Mouse (Mus musculus) liver (tissue): Measurements from ENCODE around the gene Morc3.
A peak's percentile ranks its signal among the peaks of the same experiment; 100 is the strongest.
"Not testable (repeated sequence)": the region's sequence is repeated elsewhere in the genome, so short reads cannot be mapped to it uniquely, and the experiment has no call there.

Experiments
- DNase-seq: peaks from one replicate; pipeline ENCODE4 v3.0.0-alpha.2; 2020; ENCODE audit warnings: mixed read lengths

The Morc3 gene

DNA sequence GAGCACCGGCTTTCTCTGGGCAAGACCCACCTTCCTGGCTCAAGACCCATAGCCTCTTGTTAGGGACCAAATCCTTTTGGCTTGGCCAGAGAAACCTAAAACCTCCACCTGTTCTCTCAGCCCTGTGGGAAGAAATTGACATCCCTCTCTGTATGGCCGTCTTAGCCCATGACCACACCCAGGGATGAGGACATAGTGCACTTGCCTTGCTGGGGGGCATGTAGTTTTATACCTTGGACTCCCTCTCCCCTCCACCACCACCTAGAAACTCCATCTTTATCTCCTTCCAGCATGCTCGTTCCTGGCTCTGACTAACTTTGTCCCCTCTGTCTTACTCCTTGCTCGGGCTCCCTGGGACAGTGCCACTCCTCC lies 12.6 kb upstream of the Morc3 start:
- DNase-seq, result no peak

DNA sequence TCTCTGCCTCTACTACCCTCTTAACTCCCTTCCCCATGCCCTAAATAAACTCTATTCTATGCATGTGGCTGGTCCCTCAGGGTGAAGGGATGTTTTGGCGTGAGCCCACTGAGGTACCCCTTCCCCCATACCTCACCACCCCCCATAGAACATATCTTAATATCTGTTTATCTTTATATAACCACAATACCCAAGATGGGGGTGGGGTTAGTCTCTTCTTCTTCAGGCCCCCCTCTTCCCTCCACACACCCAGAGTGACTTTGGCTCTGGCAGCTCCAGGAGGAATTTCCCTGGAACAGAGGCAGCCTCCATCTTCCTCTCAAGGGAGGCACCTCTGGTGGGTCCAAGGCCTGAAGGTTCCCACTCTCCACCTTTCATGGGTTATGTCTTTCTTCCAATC lies 11.9 kb upstream of the Morc3 start:
- DNase-seq, result no peak

DNA sequence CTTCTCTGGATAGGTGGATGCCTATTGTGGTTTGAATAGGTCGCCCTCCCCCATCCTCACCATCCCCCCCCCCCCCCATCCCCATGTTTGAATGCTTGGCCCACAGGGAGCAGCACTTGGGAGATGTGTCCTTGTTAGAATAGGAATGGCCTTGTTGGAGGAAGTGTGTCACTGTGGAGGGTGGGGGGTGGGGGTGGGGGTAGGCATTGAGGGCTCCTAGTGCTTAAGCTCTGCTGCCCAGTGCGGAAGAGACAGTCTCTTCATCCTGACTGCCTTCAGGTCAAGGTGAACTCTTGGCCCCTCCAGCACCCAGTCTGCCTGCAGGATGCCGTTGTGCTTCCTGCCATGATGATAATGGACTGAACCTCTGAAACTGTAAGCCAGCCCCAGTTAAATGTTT lies 10.2 kb upstream of the Morc3 start:
- no peak for DNase-seq

DNA sequence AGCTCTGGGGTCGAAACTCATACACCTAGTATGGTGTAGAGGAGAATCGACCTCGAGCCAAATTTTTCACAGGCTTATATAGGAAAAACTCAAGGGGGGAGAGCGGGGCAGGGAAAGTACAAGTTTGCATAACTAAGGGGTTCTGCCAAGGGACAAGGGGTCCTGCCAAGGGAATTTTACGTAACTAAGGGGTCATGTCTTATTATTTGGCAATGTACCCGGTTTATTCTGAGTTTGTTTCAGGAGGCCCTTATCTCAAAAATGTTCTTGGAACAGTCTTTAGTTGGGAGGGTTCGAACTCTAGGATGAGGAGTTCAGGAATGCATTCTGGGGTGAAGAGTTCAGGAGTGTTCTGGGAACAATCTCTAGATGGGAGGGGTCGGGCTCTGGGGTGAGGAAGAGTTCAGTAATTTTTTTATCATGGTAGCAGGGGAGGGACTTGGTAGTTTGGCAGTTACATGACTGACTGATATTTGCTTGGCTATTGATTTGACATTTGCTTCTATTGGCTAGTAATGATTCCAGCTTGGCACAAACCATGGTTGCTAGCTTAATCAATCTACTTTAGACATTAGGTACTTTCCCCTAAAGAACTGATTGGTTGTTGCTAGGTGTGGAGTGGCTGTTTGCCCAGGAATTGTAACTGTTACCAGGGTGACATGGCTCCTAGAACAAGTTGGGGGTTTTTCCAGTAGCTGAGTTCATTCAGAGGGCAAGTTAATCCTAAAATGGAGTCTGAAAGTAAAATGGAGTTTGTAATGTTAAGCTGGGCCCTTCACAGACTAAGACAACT lies 9.3 kb upstream of the Morc3 start:
- not testable (repeated sequence) for DNase-seq

DNA sequence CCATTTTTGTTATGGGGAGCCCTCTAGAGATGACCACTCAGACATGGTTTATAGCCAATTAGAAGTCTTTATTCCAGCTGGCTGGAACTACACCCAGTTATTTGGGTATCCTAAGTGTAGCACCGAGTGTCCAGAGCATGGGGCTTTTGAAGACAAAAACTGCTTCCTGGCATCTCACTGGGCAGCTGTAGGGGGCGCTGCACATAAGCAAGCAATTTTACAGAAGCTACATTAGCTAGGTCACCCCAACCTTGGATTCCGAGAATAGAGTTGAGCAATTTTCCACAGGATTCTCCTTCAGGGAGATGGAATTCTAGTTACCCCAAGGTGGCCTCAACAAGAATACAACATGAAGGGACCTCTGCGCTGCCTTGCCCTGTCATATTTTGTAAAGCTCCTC lies 7.1 kb upstream of the Morc3 start:
- DNase-seq, result no peak

DNA sequence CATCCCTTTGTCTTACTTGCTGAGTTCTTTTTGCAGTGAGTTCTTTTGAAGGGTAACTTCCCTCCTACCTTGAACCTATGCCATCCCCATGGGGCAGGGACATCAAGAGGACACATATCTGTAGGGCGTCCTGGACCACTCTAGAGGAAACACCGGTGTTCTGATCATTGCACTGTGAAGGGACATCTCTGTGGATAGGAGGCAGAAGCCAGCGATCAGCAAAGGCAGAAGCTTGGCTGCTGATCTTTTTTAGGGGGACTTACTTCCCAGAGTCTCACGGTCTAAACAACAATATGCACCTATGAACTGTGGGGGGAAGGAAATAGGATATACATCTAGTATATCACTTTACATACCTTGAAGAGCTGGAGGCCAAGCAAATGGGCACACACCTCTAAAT lies 6.5 kb upstream of the Morc3 start:
- no peak for DNase-seq

DNA sequence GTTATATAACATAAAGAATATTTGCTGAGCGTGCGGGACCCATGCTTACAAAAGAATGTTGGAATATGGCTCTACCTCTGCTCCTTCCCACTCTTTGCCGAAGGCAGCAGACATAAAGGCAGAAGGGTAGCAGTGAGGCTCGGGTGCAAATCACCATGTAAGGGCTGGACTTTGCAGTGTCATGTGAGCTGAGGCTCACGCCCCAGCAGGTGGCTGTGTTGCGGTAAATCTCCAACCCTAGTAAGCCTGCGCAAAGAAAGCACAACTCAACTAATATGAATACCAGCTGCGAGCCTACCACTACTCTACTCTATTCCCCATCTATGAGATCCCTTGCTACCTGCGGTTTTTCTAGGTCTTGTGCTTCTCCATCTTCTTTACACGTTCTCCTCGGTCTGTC lies 5.9 kb upstream of the Morc3 start:
- no peak for DNase-seq

DNA sequence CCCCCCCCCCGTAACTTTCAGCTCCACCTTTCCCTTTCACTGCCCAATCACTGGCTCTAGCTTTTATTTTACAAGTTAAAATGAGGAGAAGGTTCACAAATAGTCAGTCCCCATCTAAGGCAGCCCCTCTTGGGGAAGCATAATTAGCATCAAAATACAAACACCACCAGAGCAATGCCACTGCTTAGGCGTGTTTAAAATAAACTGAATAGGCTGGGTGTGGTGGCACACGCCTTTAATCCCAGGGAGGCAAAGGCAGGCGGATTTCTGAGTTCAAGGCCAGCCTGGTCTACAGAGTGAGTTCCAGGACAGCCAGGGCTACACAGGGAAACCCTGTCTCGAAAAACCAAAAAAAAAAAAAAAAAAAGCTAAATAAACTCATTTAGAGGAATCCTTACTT lies 5.4 kb upstream of the Morc3 start:
- DNase-seq, result not testable (repeated sequence)

DNA sequence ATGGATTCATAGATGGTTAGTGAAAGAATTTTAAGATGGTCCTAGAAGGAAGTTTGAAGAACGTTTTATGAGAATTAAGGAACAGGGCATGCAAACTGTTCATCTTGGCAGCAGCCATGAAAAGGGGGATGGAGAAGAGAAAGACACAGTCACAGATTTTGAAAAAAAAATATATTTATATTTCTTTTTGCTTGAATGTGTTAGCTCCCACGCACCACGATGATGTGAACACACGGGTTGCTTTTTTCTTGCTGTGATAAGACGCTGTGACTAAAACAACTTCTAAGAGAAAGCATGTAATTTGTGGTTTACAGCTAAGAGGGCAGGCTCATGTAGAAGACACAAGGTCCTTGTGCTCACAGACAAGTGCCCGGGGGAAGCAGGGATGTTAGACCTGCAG lies 5.0 kb upstream of the Morc3 start:
- DNase-seq, result no peak

DNA sequence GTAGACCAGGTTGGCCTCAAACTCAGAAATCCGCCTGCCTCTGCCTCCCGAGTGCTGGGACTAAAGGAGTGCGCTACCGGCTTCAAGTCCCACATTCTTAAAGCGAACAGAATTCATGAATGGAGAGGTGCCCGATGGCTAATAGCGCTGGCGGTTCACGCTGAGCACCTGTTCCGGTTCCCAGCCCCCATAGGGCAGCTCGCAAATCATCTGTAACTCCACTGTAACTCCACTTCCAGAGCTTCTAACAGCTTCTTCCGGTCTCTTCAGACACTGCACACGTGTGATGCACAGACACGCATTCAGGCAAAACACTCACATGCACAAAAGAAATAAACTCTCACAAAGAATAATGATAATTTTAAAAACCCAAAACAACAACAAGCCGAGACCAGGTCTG lies 2.4 kb upstream of the Morc3 start:
- DNase-seq, result no peak

DNA sequence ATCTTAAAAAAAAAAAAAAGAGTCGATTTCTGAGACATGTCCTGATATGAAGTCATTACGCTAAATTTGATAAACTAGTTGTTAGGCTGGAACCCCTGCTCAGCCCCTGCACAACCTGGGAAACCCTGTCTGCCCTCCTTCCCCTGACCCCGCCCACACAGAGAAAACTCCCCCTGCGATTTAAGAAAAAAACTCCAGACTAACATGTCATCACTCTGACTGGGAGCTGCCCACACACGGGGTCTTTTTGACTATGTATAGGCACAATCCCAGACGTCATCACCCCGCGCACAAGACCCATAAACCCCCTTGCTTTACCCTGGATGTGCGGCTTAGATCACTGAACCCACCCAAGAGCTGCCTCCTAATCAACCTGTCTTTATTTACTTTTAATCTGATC lies 1.9 kb upstream of the Morc3 start:
- no peak for DNase-seq

DNA sequence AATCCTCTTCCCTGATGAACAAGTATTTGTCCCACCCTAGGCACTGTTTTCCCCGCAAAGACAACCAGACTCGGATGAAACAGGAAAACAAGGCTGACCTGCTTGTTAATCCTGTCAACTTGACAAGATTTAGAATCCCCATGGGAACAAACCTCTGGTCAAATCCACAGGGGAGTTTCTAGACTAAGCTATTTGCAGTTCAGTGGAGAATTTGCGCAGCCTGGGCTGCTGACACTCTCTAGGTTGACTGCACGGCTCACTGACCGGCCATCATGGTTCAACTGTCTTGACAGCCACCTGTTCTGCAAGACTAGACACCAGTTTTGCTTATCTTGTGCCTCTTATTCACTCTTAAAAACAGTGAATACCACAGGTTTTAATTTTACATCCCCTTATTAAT lies 1.0 kb upstream of the Morc3 start:
- DNase-seq, result no peak

DNA sequence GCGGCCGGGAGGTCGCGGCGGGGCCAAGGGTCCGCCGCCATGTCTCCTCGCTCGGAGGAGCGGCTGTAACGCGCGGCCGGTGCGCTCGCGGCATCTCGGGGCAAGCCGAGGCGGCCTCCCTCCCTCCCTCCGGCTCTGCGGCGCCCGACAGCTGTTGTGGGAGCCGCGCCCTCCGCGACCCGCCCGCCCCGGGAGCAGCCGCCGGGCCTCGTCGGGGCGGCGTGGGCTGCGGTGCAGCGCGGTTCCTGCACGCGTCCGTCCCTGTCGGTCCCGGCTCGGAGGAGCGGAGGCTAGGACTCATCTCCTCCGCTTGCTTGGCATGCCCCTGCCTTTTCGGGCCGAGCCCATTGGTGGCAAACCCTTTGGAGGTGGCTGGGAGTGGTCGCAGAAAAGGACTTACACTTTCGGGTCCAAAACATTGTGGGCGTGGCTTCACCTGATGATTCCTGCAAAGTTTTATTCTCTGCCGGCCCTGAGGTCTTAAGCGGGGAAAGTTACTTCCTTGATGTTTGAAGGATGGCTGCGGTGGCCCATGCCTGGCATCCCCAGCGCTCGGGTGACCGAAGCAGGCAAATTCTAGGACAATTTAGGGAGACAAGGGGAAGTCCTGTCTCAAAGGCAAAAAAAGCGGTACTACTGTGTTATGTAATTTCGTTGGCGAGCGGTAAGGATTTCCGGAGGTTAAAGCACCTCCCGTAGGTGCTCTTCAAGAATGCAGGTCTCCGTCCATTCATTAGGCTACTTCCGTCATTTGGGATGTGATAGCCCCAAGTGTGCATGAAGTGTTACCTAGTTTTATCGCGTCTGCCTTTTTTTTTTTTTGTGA lies 743 bp downstream of the Morc3 start:
- DNase-seq, result peak; percentile 66

DNA sequence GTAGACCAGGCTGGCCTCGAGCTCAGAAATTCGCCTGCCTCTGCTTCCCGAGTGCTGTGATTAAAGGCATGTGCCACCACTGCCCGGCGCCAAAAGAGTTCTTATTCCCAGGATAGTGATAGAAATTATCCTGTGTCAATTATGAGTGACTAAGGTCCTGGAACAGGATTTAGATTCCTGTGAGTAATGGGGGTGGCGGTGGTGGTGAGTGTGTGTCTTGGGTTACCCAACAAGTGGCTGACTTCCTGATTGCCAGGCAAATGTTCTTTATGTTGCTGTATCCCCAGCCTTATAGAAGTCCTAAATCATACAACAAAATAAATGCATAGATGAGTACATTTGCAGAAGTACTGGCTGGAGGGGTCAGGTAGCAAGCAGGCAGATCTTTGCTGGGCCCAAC lies 1.6 kb downstream of the Morc3 start:
- no peak for DNase-seq

DNA sequence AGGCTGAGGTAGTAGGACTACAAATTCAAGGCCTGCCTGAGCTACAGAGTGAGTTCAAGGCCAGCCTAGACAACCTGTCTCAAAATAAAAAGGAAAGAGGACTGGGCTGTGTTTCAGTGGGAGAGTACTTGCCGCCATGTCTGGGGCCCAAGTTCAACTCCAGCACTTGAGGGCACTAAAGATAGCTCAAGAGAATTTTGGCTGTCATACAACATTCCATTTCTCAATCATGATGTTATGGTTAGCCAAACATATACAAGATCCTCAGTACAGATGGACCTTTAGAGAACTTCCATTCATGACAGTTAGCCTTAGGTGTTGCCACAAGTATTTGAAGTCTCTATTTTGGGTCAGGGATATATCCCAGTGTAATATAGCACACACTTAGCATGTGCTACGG lies 2.2 kb downstream of the Morc3 start:
- no peak for DNase-seq

DNA sequence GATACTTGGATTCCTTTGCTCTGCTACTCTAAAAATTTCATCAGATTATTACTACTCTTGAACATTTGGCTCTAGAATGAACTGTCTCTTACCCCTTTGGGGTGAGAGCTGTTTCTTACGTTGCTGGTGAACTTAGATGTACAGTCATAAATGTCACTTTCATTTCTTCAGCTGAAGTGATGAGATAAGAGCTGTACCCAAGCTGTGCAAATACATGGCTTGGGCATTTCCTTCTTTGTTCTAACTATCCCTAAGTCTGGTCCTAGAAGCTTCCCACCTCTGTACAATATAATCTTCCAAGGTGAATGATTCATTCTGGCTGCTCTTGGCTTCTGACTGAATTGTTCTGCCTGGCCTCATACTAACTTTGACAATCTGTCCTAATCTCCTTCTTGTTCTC lies 7.1 kb downstream of the Morc3 start:
- DNase-seq, result no peak

DNA sequence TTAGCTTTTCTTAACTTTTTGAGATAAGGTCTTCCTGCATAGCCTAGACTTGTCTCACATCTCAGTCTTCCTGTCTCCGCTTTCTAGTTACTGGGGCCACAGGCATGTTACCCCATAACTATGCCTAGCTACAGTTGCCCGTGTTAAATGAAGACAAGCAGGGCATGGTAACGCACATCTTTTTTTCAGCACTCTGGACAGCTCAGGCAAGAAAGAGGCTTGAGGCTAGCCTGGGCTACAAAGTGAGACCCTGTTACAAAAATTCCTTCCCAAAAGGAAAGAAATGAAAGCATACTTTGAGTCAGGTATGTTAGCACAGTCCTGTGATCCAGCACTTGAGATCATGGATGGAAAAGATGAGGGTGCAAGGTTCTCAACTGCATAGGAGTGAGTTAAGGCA lies 18.6 kb downstream of the Morc3 start:
- DNase-seq, result no peak

DNA sequence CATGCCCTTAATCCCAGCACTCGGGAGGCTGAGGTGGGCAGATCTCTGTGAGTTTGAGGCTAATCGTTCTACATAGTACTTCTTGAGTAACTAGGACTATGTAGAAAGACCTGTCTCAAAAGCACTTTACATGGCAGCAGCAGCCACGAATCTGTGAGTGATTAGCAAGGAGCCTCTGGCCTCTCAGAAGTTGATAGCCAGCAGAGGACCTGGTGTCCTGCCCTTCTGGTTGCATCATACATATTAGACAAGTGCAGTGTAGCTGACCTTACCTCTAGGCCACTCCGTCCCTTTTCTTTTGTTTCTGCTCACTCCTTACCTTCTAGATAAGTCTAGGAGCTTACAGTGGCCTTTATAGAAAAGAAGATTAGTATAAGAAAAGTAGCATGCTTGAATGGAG lies 28.0 kb downstream of the Morc3 start:
- DNase-seq, result no peak

DNA sequence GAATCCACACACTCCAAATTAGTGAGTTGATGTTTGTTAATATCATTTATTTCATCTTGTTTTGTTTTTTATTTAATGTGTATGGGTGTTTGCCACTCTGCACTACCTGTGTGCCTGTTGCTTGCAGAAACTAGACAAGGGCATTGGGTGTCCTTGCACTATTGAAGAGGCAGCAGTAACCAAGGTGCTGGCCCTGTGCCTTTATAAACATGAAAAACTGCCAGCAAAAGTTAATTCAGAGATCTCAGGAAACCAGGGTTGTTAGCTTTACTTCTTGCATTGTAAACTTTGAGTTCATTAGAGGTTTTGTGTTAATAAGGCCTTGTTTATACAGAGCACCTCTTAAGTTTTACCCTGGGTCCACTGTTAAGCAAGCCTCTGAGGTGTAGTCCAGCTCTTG lies 28.8 kb downstream of the Morc3 start:
- DNase-seq, result no peak

DNA sequence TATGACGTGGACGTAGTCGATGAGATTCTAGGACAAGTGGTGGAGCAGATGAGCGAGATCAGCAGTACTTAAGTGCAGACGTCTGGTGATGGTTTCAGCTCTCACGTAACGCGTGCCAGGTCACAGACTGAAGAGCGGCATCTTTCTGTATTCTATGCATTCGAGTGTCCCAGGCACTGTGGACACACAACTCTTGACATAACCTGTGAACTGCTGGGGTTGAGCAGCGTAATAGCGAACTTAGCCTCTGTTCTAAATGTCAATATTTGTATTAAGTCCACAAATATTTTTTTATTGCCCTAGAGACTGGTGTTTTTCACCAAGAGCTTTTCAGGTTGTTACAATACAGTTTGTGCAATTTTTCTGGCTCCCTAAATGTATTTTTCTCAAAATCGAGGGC lies 42.9 kb downstream of the Morc3 start:
- DNase-seq, result no peak

DNA sequence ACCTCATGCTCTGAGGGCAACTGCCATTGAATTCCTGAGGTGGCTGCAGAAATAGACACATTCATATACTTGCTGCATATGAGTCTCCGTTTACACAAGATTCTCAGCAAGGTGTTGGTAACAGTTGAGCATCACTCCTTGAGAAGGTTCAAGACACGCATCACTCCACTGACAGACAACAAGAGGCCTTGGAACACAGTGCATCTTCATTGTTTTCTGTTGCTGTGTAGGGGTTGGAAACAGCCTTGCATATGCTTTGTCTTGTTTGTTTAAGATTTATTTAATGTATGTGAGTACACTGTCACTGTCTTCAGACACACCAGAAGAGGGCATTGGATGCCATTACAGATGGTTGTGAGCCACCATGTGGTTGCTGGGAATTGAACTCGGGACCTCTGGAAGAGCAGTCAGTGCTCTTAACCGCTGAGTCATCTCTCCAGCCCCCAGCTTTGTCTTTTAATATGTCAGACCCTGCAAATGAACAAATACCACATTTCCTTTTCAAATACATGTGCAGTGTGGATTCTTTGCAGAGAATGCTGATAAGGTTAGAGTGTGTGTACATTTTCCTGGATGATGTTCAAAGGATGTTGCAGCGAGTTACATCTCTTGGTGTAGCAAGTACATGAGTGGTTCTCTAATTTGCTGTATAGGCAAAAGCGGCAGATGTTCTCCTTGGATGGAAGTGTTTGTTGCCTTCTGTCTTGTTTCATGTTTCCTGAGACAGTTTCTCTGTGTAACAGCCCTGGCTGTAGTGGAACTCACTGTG lies 45.9 kb downstream of the Morc3 start:
- no peak for DNase-seq

DNA sequence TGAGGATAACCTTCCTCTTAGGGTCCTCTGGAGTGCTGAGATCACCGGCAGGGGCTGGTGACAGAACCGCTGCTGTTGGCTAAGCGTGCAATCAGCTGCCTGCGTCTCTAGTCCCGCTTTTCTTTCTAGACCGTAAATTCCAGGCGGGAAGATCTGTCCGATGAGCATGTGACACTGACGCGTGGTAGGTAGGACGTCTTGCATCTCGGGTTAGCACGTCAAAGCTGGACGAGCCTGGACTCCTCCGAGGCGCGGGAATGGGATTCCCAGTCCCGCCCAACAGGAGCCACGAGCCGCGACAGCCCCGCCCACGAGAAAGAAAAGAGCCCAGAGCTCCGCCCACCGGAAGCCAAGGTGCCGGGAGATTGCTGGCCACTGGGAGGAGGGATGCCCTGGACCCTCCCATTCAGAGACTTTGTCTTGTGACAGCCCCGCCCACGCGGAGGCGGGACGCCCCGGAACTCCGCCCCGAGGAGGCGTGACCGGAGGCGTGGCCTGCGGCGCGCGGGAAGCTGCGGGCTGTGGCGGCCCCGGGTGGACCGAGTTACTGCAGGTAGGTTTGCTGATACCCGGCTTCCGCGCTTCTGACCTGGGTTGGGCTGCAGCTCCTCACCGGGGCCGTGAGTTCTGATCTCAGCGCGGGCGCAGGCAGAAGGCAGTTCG lies 51.6 kb downstream of the Morc3 start, which contains the start of gene Chaf1b:
Gene Chaf1b, plus strand, starts transcription at position 479 of the 663 bp plus-strand sequence.
- peak; percentile 98 for DNase-seq

DNA sequence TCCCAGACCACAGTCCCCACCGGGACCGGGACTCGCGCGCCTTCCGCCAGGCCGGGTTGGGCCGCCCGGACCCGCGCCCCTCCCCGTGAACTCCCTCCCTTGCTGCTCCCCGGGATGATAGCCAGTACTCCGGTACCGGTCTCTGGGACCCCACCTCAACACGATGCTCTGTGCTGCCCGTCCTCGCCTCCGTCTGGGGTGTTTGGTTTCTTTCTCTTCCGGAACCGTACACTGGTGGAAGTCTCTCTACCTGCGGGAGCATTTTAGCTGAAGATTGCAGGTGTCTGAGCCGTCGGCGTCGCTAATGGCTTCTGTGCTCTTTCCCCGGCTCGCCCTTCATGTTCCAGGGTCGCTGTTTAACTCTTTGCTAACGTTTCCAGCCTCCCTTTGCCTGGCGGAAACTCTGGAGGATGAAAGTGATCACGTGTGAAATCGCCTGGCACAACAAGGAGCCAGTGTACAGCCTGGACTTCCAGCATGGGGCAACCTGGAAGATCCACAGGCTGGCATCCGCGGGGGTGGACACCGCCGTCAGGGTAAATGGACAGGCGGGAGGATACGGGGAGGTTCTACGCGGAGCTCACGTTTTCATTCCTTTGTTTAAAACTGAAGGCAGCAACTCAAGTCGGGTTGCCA lies 52.3 kb downstream of the Morc3 start:
- DNase-seq, result peak; percentile 37
